Mouse (Mus musculus) bone marrow, adult 2 months (tissue): ENCODE measurements at regions not wholly inside any gene's neighbourhood (a gene's known extent, or its start where the extent isn't known, plus 50 kb on each side); places are given as distances from the start of the nearest gene placed in this dataset.

Experiments used
- CTCF ChIP-seq: fragments of 200-500 bp; IDR thresholded peaks from 2 replicates; pipeline ENCODE4 v1.5.1; 2011; ENCODE audit warnings: low read length, control low read depth; ENCODE audit not compliant: control insufficient read depth, insufficient read depth
- POLR2A ChIP-seq: fragments of 200-500 bp; IDR thresholded peaks from 2 replicates; pipeline ENCODE4 v1.6.1; 2011; ENCODE audit warnings: low read depth, mild to moderate bottlenecking, control low read depth, low read length, borderline replicate concordance; ENCODE audit not compliant: control insufficient read depth

DNA sequence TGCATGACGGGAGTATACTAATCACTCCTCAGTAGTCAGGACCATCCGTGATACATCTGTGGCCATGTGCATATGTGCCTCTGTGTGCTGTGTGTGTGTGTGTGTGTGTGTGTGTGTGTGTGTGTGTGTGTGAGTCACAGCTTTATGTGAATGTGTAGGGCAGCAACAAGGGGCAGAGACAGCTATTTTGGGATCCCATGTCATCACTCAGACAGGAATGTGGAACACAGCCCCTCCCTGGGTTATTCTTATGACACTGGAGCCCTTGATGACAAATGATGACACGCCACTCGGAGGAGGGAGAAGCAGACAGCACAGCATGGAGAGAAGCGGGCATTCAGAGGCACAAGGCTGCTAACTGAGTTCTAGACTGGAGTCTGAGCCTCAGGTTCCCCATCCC, 64.4 kb upstream of the Zfp536 start:
- TF ChIP-seq CTCF (no peak), POLR2A (no peak)
